Mouse (Mus musculus) lung, postnatal 10 days (tissue): ENCODE data around the gene Cyp4f17.
A peak's percentile ranks its signal among the peaks of the same experiment; 100 is the strongest.
"Not testable (repeated sequence)": the region's sequence is repeated elsewhere in the genome, so short reads cannot be mapped to it uniquely, and the experiment has no call there.

ENCODE experiments used
- DNase-seq: peaks from one replicate; pipeline ENCODE4 v3.0.0; 2021

Gene Cyp4f17

GRCm38 (mm10) chr17:32528408-32529337 is 22.8 kb downstream of the Cyp4f17 start:
- peak; percentile 94 for DNase-seq

- DNase-seq: not testable (repeated sequence)
Observed at GRCm38 (mm10) chr17:32532356-32532755, 26.5 kb downstream of the Cyp4f17 start.

- DNase-seq: no peak
Observed at GRCm38 (mm10) chr17:32534068-32534467, 28.2 kb downstream of the Cyp4f17 start.

GRCm38 (mm10) chr17:32536051-32536866 is 30.4 kb downstream of the Cyp4f17 start, which contains the start of gene Cyp4f16:
TSS of gene Cyp4f16 (plus strand) at chr17:32536558.
- peak; percentile 98 for DNase-seq

- peak; percentile 40 for DNase-seq
Observed at GRCm38 (mm10) chr17:32536867-32537250, 31.0 kb downstream of the Cyp4f17 start.

GRCm38 (mm10) chr17:32544792-32545191 is 38.9 kb downstream of the Cyp4f17 start:
- not testable (repeated sequence) for DNase-seq

- not testable (repeated sequence) for DNase-seq
Observed at GRCm38 (mm10) chr17:32550377-32550776, 44.5 kb downstream of the Cyp4f17 start.

- DNase-seq: peak; percentile 84
Observed at GRCm38 (mm10) chr17:32550900-32551770, 45.3 kb downstream of the Cyp4f17 start.

- not testable (repeated sequence) for DNase-seq
Observed at GRCm38 (mm10) chr17:32553016-32553415, 47.2 kb downstream of the Cyp4f17 start.

- DNase-seq: not testable (repeated sequence)
Observed at GRCm38 (mm10) chr17:32554368-32554767, 48.5 kb downstream of the Cyp4f17 start.

GRCm38 (mm10) chr17:32563301-32563700 is 57.5 kb downstream of the Cyp4f17 start:
- not testable (repeated sequence) for DNase-seq

GRCm38 (mm10) chr17:32573286-32573685 is 67.4 kb downstream of the Cyp4f17 start:
- not testable (repeated sequence) for DNase-seq

GRCm38 (mm10) chr17:32577496-32578186 is 71.8 kb downstream of the Cyp4f17 start:
- no peak for DNase-seq
